Mouse (Mus musculus): ENCODE results near the gene Tmem200a.

Tmem200a gene

DNA sequence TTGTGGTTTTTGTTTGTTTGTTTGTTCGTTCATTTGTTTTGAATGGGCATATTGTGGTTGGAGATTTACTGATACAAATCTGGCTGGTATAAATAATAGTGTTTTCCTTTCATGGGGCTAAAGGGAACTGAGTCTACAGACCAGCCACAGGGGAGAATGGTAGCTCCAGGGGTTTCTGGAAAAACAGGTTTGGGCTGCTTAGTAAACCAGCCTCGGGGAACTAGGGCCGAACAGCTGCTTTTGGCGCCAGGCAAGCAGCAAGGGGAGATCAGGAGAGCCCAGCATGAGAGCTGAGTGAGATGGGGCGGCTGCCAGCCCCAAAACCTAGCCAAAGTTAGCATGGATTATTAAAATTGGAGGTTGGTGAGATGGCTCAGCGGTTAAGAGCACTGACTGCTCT is 191.6 kb downstream of the Tmem200a start:
- DNase-seq (ENCODE audit: low read depth, low spot score), result no peak

DNA sequence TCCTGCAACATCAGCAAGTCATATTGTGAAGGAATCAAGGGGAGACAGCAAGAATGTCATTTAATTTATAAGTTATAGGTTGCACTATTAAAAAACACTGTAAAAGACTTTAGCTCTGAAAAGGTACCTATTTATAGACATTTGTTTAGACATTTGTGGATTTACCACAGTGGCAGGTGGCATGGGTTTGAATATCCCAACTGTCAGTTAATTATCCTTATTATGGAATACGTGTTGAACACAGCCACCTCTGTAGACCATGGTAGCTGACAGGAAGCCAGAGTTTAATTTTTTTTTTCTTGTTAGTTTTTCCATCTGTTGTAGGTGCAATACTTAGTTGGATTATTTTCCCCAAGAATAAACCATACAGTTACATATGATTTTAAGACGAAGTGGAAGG is 194.3 kb downstream of the Tmem200a start:
- no peak for DNase-seq (ENCODE audit: low read depth, low spot score)

DNA sequence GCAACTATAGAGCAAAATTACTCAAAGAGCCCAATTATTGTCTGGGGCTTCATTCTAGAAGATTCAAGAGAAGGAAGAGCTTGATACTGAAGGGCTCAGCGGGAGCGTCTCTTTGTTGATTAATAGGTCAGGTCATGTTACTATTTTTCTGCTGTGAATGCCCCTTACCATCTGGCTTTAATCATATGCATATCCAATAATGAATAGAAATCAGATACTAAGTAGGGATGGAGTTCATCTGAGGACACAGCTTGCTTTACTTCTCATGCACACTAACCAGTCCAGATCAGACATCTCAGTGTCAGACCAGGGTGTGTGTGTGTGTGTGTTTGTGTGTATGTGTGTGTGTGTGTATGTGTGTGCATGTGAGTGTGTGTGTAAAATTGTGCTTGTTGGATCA is 201.1 kb downstream of the Tmem200a start:
- no peak for DNase-seq (ENCODE audit: low read depth, low spot score)

DNA sequence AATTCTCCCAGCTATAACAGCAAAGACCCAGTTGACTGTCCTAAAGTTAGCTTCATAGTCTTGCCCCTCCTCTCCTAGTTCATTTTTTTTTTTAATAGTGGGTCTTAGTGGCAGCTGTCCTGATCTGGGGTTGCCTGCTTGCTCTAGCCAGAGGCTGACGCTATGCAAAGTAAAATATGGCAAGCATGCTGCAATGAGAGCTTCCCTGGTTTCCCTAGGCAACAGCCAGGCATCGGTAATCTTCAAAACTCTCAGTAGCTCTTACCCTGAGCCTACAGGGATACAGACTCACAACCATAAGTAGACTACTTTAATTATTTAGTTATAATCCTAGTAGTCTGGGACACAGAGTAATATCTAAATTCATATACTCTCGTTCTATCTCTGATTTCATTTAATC is 202.0 kb downstream of the Tmem200a start:
- DNase-seq (ENCODE audit: low read depth, low spot score), result no peak

DNA sequence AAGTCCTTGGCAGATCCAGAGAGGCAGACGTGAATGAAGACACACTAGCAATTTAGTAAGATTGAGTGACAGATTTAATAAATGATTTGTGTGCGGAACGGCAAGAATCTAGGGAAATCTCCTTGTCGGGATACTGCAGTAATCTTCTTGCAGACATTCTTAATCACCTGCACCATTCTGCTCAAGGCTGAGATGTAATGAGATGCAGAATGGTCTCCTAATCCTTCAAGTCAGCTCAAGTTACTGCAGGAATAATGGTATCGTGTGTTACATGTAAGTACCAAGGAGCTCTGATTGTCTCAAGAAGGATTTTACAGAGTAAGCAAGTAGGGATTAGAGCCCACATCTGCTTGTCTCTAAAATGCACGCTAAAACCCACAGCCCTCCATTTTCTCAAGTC is 210.1 kb downstream of the Tmem200a start:
- DNase-seq (ENCODE audit: low read depth, low spot score), result no peak
